Mouse (Mus musculus): Measurements from ENCODE around the gene Plcg2. TPM values are rescaled to one million over a fixed set of nuclear protein-coding genes. Genes with fewer than 3 reads are reported as not detected.

Plcg2 gene
- total RNA-seq, 2 experiments from 2014 or later: 6.2 to 6.7 TPM

- no peak for DNase-seq (ENCODE audit: low spot score)
- intact Hi-C loops (cut with DNase I): no loop called here
Measured at GRCm38 (mm10) chr8:117605201-117605600, 107.1 kb downstream of the Plcg2 start.

- DNase-seq (ENCODE audit: low spot score): no peak
- intact Hi-C loops (cut with DNase I): no loop called here
Measured at GRCm38 (mm10) chr8:117610506-117610905, 112.4 kb downstream of the Plcg2 start.

DNA sequence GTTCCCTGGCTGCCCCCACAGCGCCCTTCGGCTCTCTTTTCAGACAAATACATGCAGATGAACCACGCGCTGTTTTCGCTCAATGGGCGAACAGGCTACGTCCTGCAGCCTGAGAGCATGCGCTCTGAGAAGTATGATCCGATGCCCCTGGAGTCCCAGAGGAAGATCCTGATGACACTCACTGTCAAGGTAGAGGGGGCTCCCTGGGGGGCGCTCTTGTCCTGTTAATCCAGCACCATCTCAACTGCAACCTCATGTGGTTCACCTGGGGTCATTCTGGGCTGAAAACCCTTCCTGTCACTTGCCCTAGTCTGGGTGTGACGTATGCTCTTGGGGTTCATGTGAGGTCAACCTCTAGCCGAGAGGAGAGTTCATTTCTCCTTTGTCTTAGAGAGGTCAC is 114.8 kb downstream of the Plcg2 start:
- intact Hi-C loops (cut with DNase I): no loop called here
- DNase-seq (ENCODE audit: low spot score): no peak

- intact Hi-C loops (cut with DNase I): loop anchor here (5.0 kb wide), 2 partner anchors 236 to 1436 kb away; no protein-coding TSS in a partner anchor
- DNase-seq (ENCODE audit: low spot score): no peak
Measured at GRCm38 (mm10) chr8:117626040-117626838, 128.1 kb downstream of the Plcg2 start.

- DNase-seq (ENCODE audit: low spot score): no peak
- intact Hi-C loops (cut with DNase I): loop anchor here (5.0 kb wide), 2 partner anchors 235 to 1435 kb away; no protein-coding TSS in a partner anchor
Measured at GRCm38 (mm10) chr8:117627096-117627495, 129.0 kb downstream of the Plcg2 start.

DNA sequence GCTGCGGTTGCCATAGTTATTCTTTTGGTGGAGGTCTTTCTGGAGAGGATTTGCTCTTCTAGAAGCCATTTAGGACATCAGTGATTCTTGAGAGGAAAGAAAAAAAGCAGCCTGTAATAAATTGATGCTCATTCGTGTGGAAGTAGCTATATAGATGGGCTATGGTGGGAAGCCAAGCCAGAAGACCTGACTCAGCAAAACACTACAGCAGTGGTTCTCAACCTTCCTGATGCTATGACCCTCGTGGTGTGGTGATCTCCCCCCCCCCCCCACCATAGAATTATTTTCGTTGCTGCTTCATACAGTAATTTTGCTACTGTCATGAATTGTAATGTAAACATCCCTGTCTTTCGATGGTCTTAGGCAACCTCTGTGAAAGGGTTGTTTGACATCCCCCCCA is 134.4 kb downstream of the Plcg2 start:
- DNase-seq (ENCODE audit: low spot score): no peak
- intact Hi-C loops (cut with DNase I): no loop called here

DNA sequence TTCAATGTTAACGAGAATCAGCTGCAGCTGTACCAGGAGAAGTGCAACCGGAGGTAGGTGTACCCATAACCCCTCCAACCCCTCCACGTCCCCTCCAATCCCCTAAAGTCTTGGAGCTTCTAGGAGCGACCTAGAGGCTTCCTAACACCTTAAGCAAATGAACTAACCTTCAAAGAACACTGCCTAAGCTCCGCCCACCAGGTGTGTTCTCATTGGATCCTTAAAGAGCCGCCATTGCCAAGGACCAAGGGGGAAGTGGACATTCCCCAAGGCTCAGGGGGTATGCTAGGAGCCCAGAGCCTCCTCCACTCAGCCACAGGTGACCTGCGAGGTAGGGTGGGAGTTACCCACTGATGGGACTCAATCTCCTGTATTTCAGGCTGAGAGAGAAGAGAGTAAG is 136.3 kb downstream of the Plcg2 start:
- no peak for DNase-seq (ENCODE audit: low spot score)
- intact Hi-C loops (cut with DNase I): no loop called here

GRCm38 (mm10) chr8:117637462-117637861 is 139.4 kb downstream of the Plcg2 start:
- intact Hi-C loops (cut with DNase I): no loop called here

DNA sequence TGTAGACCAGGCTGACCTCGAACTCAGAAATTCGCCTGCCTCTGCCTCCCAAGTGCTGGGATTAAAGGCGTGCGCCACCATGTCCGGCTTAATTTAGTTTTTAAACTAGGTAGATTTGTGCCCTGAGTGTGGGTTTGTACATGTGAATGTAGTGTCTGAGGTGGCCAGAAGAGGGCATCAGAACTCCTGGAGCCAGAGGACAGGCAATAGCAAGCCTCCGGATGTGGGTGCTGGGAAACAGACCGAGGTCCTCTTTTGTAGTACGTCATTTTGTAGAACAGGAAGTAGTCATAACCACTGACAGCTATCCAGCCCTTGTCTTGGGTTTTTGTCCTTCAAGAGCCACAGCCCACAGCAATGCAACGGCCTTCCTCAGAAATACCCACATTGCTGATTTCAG is 141.5 kb downstream of the Plcg2 start:
- intact Hi-C loops (cut with DNase I): no loop called here
- DNase-seq (ENCODE audit: low spot score): no peak

More at GRCm38 (mm10) chr8:117637462-117637861, 139.4 kb downstream of the Plcg2 start:
- DNase-seq (ENCODE audit: low spot score): no peak

DNA sequence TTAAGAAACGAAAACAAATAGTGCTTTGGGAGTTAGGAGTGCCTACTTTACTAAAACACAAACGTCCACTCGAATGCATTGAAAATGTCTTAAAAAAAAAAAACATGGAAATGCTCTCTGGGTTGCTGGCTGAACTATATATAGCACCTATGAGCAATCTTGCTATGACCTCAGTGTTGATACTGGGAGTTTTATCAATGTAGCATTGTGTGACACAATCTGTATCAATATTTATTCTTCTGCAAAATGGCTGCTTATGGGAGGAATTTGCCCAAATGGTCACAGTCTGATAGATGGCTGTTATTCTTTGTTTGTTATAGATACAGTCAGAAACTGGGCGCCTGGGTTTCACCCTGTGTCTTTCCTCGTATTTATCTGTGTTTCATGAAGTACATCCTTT is 147.4 kb downstream of the Plcg2 start:
- no peak for DNase-seq (ENCODE audit: low spot score)
- intact Hi-C loops (cut with DNase I): loop anchor here (5.0 kb wide), 1 partner anchor 217 kb away; no protein-coding TSS in a partner anchor

DNA sequence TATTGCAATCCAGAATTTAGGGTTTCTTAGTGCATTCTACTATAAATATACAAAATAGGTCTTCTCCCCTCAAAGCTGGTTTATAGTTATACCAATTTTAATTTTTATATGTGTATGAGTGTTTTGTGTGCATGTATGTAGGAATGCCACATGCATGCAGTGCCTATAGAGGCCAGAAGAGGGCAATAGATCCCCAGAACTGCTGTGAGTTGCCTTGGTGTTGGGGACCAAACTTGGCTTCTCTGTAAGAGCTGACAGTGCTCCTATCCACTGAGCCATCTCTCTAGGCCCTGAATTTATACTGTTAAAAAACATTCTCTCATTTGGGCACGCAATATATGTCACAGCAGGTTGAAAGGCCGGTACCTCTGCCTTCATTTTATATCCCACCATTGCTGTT is 147.9 kb downstream of the Plcg2 start:
- intact Hi-C loops (cut with DNase I): loop anchor here (5.0 kb wide), 1 partner anchor 216 kb away; no protein-coding TSS in a partner anchor
- no peak for DNase-seq (ENCODE audit: low spot score)

DNA sequence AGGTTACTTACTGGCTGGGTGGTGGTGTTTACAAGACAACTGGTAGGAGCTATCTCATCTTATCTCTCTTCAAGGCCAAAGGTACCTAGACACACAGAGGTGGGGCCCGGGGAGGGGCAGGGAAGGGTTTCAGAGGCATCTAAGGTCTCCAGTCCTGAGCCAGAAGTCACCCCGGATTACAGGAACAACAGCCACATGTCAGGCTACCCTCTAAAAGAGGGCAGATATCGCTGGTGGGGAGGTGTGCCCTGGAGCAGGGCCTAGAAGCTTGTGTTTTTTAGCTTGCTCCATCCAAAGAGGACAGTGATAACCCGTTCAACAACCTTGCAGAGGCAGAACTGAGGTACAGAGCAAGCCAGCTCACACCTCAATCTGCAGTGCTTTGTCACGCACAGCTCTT is 148.3 kb downstream of the Plcg2 start:
- DNase-seq (ENCODE audit: low spot score): no peak
- intact Hi-C loops (cut with DNase I): loop anchor here (5.0 kb wide), 1 partner anchor 216 kb away; no protein-coding TSS in a partner anchor

DNA sequence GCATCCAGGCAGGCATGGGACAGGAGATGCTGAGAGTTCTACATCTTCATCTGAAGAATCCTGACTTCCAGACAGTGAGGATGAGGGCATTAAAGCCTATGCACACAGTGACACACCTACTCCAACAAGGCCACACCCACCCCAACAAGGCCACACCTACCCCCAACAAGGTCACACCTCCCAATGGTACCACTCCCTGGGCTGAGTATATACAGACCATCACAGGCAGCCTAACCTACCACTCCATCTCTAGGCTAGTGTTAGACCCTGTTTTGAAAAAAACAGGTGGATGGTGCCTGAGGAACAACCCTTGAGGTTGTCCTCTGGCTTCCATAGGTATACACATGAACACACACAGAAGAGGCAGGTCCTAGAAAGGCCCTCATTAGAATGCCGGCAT is 154.2 kb downstream of the Plcg2 start:
- intact Hi-C loops (cut with DNase I): no loop called here
- DNase-seq (ENCODE audit: low spot score): no peak

DNA sequence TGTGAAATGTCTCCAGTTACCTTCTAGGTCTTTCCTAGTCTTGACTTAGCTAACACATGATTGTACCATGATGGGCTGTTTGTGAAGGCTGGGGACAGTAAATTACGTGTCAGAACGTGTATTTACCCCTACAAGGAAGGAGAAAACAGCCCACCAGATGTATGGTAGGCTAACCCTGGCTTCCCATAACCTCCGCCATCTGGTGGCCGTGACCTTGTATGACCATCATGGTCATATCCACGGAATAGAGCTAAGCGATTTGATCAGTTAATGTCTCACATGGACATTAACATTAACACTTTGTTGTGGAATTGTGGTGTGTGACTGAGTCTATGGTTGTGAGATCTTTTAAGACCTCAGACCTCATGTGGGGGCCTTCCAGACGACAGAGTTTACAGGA is 160.9 kb downstream of the Plcg2 start:
- intact Hi-C loops (cut with DNase I): no loop called here
- DNase-seq (ENCODE audit: low spot score): no peak

- intact Hi-C loops (cut with DNase I): no loop called here
- no peak for DNase-seq (ENCODE audit: low spot score)
Measured at GRCm38 (mm10) chr8:117660358-117661031, 162.4 kb downstream of the Plcg2 start.

DNA sequence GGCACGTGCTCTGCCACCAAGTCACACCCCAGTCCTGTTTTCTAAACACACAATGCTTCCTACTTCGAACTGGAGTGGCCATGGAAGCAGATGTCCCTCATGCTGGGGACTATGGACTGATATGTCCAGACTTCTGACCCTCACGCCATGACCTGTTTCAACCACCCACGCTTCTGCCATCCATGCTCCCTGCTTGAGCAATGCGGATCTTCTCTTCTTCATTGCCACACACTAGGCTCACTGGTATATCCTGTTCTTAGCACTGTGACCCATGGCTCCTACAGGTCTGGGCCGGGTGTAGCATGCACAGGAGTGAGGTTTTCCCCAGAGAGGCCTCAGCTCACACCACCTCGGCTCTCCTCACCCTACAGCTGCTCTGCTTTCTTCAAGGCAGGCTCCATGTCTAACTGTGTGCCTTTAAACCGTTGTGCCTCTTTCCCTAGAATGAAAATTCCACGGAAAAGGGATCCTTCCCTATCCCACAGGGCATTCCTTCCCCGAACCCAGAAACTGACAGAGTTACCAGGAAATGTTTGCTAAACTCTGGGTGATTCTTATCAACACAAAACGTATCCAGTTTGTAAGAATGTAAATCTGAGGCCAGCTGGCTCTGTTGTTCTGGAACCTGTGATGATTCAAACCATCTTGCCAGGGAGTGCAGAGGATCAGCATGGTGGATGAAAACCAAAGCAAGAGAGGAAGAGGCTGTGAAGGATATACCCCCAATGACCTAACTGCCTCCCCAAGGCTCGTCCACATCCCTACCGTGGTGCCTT is 169.4 kb downstream of the Plcg2 start:
- DNase-seq (ENCODE audit: low spot score): no peak
- intact Hi-C loops (cut with DNase I): no loop called here

GRCm38 (mm10) chr8:117670461-117670860 is 172.4 kb downstream of the Plcg2 start:
- intact Hi-C loops (cut with DNase I): no loop called here
- no peak for DNase-seq (ENCODE audit: low spot score)

DNA sequence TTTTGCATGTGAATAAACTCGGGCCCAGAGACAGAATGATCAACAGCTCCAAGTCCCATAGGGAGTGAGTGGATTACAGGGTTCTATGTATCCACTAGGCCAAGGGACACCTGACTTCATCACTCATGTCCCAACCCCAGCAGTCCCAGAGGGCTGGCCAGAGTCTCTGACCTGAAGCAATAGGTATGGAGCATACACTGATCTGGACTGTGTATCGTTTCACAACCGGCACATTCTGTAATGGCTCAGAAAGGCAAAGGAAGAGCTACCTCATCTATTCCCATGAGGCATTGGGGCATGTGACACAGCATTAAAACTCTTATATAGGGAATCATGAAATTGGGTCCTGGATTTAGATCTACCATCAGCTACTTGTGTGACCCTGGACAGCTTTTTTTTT is 174.5 kb downstream of the Plcg2 start:
- intact Hi-C loops (cut with DNase I): no loop called here

DNA sequence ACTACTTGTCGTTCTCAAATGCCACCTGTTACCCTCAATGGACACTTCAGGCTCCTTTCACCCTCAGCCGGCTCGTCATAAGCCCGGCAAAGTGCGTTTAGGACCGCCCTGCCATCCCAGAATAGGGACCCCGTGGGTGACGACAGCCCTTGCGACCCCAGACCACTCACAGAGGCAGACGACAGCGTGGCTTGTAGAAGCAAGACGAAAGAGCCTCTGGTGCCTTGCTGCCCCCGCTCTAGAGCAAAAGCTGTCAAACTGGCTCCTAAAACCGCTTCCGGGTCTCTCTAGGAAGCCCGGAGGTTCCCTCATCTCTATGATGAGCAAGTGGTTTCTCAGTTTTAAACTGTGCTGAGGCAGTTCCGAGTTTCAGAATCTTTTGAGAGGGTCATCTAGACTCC is 175.3 kb downstream of the Plcg2 start, which contains the start of gene Sdr42e1:
TSS of gene Sdr42e1 (minus strand) at position 260 of the 401 bp plus-strand sequence.
- DNase-seq (ENCODE audit: low spot score): no peak
- intact Hi-C loops (cut with DNase I): no loop called here

More for the DNA sequence above, 174.5 kb downstream of the Plcg2 start:
- DNase-seq (ENCODE audit: low spot score): no peak

- intact Hi-C loops (cut with DNase I): no loop called here
- no peak for DNase-seq (ENCODE audit: low spot score)
Measured at GRCm38 (mm10) chr8:117675171-117675570, 177.1 kb downstream of the Plcg2 start.
